Mouse (Mus musculus) embryonic facial prominence, embryonic 15.5 days (tissue): Measurements from ENCODE around the gene Ephb2. TPM values are rescaled to one million over a fixed set of nuclear protein-coding genes. Genes with fewer than 3 reads are reported as not detected.

Experiments
- ATAC-seq: fragments of 200-750 bp; cut with Nextera tagmentation; 2 replicates; pipeline ENCODE4 v1.8.0; 2017; ENCODE audit warnings: low read depth, moderate TSS enrichment; ENCODE audit not compliant: insufficient number of reproducible peaks, low FRiP score, low TSS enrichment
- H3K27ac ChIP-seq: fragments of 300-500 bp; sonication (generic); replicated peaks from 2 replicates; pipeline ENCODE4 v1.5.1; 2015; ENCODE audit warnings: mild to moderate bottlenecking, inconsistent platforms
- H3K27me3 ChIP-seq: fragments of 300-500 bp; sonication (generic); 2 replicates; pipeline ENCODE4 v1.6.1; 2015; ENCODE audit warnings: inconsistent platforms
- H3K36me3 ChIP-seq: fragments of 300-500 bp; sonication (generic); 2 replicates; pipeline ENCODE4 v1.6.1; 2015; ENCODE audit warnings: mild to moderate bottlenecking, inconsistent platforms
- H3K4me1 ChIP-seq: fragments of 300-500 bp; sonication (generic); 2 replicates; pipeline ENCODE4 v1.6.1; 2015; ENCODE audit warnings: inconsistent platforms
- H3K4me2 ChIP-seq: fragments of 300-500 bp; sonication (generic); replicated peaks from 2 replicates; pipeline ENCODE4 v1.6.1; 2015; ENCODE audit warnings: mild to moderate bottlenecking, inconsistent platforms
- H3K4me3 ChIP-seq: fragments of 300-500 bp; sonication (generic); replicated peaks from 2 replicates; pipeline ENCODE4 v1.5.1; 2015; ENCODE audit warnings: mild to moderate bottlenecking, inconsistent platforms
- H3K9ac ChIP-seq: fragments of 300-500 bp; sonication (generic); 2 replicates; pipeline ENCODE4 v1.6.1; 2015; ENCODE audit warnings: inconsistent platforms
- H3K9me3 ChIP-seq: fragments of 300-500 bp; sonication (generic); replicated peaks from 2 replicates; pipeline ENCODE4 v1.6.1; 2016; ENCODE audit warnings: inconsistent platforms
- WGBS: fragments of 180-500 bp; shearing (Covaris S2); methylation state at CpG from one replicate; pipeline ENCODE4 v1.1.7; 2015; 5-methylcytosine and 5-hydroxymethylcytosine counted together
- polyA plus RNA-seq: library from polyadenylated mRNA; unstranded; fragments of >200 nt; fragmentation: Nextera tagmentation; extraction: Ambion mirVana; gene quantifications from 2 replicates; pipeline ENCODE4 v1.2.1, GENCODE M21; 2015

Ephb2 gene
- polyA plus RNA-seq, 1 experiment from 2014 or later = 13.1 TPM

DNA sequence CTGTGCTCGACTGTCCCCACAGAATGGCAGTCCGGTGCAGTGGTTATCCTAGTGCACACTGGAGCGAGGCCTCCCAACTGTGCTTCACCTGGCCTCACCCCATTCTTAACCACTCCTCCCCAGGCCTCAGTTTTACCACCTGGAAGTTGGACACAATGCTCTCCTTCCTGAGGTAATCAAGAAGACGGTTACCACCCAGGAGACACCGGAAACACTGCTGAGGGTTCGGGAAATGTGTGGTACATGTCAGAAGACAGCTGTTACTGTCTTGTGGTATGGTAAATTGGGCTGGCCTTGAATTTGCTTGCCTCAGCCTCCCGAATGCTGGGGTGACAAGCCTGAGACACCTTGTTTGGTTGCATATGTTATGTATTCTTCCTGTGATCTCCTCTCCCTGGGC is 121.9 kb downstream of the Ephb2 start:
- Histone ChIP-seq H3K9ac (no peak overlapping the region), H3K9me3 (no peaks in the 10 kb centered on the region)
- no peak for ATAC-seq

DNA sequence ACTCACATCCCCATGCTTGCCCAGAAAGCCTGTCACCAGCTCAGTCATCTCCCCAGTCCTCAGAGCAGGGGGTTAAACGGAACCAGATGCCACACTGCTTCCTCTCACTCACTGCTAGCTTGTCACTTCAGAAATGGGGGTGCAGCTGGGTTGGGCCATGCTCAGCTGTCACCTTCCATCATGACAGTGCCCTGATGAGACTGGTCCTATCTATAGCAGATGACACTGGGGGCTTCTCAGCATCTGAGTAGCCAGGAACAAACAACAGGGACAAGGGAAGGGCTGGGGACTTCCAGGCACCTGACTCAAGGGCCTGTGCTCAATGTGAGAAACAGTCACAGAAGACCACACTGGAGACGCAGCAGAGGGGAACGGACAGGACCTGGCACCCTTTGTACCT is 122.4 kb downstream of the Ephb2 start:
- Histone ChIP-seq H3K9me3 (no peaks in the 10 kb centered on the region), H3K27me3 (no peaks in the 10 kb centered on the region), H3K36me3 (no peaks in the 10 kb centered on the region), H3K4me3 (no peak overlapping the region), H3K9ac (no peak overlapping the region), H3K4me2 (no peak overlapping the region), H3K27ac (no peak overlapping the region), H3K4me1 (peaks cover 25% of the 10 kb centered on the region)
- 70% methylated on average over 3 of the region's 3 CpGs for WGBS
- ATAC-seq = no peak

More for the DNA sequence above, 121.9 kb downstream of the Ephb2 start:
- no peaks in the 10 kb centered on the region for H3K36me3 ChIP-seq
- H3K27me3 ChIP-seq = no peaks in the 10 kb centered on the region
- H3K27ac ChIP-seq = no peak overlapping the region
- H3K4me2 ChIP-seq = no peak overlapping the region
- 84% methylated on average over 7 of the region's 7 CpGs for WGBS
- H3K4me3 ChIP-seq = no peak overlapping the region
- peaks cover 25% of the 10 kb centered on the region for H3K4me1 ChIP-seq

DNA sequence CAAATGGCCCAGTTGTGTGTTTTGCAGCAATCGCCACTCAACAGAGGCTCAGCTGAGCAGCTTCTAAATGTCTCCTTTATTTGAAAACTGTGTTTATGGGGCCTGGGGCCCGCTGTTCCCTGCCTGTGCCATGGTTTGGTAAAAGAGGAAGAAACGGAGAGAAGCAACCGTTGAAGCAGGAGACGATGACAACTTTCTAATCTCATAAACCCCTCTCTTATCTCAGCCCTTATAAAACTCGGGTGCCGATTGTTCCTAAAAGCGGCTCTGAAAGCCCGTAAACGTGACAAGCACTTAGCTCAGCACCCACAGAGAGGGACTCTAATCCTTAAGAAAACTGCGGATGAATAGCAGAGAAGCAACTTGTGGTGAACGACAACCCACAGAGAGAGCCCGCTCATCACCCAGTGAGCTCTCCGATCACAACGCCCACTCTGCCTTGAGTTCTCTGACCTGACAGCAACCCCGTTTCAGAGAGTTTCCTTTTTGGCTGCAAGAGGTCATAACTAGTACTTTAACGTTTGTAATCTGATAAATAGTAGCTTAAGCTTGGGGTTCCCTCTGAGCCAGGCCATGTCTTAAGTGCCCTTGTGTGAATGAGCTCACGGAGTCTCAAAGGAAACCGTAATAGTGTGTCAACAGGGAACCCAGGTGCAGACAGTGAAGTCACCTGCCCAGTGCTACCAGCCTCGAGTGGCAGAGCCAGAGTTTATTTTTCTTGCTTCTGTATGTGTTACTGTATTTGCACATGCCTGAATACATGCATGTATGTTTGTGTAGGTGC is 123.6 kb downstream of the Ephb2 start:
- Histone ChIP-seq H3K4me1 (peaks cover 25% of the 10 kb centered on the region), H3K4me3 (no peak overlapping the region), H3K4me2 (no peak overlapping the region), H3K9ac (no peak overlapping the region), H3K27ac (0 out of 2 replicates have a peak overlapping the region, but pooled peaks have one; percentile 2), H3K36me3 (no peaks in the 10 kb centered on the region), H3K9me3 (no peaks in the 10 kb centered on the region), H3K27me3 (no peaks in the 10 kb centered on the region)
- 46% methylated on average over 20 of the region's 20 CpGs for WGBS
- no peak for ATAC-seq

DNA sequence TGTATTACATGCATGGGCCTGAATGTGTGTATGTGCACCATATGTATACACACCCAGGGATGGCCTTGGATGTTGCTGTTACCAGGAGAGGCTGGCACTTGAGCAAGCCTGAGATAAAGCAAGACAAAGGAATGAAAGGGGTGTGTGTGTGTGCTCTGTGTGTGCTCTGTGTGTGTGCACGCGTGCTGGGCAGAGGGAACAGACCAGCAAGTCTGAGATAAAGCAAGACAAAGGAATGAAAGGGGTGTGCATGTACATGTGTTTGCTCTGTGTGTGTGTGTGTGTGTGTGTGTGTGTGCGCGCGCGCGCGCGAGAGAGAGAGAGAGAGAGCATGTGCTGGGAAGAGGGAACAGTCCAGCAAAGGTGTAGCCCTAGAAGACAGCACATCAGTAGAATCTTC is 125.4 kb downstream of the Ephb2 start:
- Histone ChIP-seq H3K27ac (no peak overlapping the region), H3K36me3 (no peaks in the 10 kb centered on the region), H3K9ac (no peak overlapping the region), H3K4me1 (peaks cover 15% of the 10 kb centered on the region), H3K4me2 (no peak overlapping the region), H3K9me3 (no peaks in the 10 kb centered on the region), H3K4me3 (no peak overlapping the region), H3K27me3 (no peaks in the 10 kb centered on the region)
- 97% methylated on average over 9 of the region's 9 CpGs for WGBS
- no peak for ATAC-seq

DNA sequence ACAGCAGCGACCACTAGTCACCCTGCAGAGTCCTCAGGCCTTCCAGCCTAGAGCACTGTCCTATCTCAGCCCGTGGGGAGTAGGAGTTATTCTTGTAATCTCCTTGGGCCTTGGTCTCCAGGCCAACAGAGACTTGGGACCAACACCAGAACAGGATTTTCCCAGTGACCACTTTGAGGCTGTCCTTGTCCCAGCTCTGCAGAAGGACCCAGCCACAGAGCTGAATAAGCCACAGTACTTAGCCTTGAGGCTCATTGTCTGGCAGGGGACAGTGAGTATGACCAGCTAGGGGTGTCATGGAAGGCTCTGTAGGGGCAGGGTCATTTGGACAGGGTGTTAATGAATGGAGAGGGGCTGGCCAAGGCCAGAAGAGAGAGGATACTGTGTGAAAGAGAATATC is 126.8 kb downstream of the Ephb2 start:
- H3K4me2 ChIP-seq = no peak overlapping the region
- peaks cover 14% of the 10 kb centered on the region; the same call in 1 of the 2 replicates for H3K4me1 ChIP-seq
- no peaks in the 10 kb centered on the region for H3K27me3 ChIP-seq
- 68% methylated on average over 2 of the region's 2 CpGs for WGBS
- H3K36me3 ChIP-seq = no peaks in the 10 kb centered on the region
- H3K4me3 ChIP-seq = no peak overlapping the region
- no peaks in the 10 kb centered on the region for H3K9me3 ChIP-seq
- no peak overlapping the region for H3K9ac ChIP-seq
- ATAC-seq = no peak
- no peak overlapping the region for H3K27ac ChIP-seq

DNA sequence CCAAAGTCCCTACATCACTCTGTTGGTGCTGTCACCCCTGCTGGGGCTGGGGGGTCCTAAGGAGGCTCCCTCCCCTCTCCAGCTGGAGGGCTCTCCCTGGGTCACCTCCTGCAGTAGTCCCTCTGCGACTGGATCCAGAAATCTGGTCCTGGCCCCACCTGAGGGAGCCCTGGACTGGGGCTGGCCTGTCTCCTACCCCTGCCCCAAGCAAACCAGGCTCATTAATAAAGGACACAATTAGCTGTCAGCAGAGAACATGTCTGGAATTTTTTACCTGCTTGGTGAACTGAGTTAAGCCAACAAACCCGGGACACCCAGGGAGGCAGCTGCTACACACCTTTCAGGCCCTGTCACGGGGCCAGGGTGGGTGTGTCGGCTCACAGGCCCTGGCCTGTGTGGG is 129.1 kb downstream of the Ephb2 start:
- 53% methylated on average over 4 of the region's 4 CpGs for WGBS
- no peak for ATAC-seq
- no peaks in the 10 kb centered on the region for H3K27me3 ChIP-seq
- no peaks in the 10 kb centered on the region for H3K36me3 ChIP-seq
- H3K9ac ChIP-seq = no peak overlapping the region
- no peak overlapping the region for H3K4me3 ChIP-seq
- no peak overlapping the region for H3K4me2 ChIP-seq
- no peaks in the 10 kb centered on the region for H3K9me3 ChIP-seq
- H3K27ac ChIP-seq = no peak overlapping the region
- peaks cover 11% of the 10 kb centered on the region for H3K4me1 ChIP-seq

DNA sequence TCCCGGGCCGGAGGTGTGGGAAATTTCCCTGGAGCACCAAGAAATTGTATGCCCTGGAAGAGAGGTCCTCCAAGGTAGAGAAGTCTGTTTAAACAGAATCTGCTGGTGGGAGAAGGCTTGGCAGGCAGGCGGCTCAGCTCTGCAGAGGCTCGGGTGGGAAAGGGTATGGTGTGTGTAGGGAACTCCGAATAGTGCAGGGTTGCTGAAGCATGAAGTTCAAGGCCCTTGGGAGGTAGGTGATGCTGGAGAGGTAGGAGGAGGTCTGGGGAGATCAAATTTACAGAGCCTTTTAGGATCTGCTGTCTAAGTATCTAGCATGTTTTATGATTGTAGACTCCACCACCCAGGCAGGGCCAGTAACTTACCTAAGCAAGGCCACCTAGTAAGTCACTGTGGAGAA is 130.7 kb downstream of the Ephb2 start:
- no peaks in the 10 kb centered on the region for H3K27me3 ChIP-seq
- H3K9ac ChIP-seq = no peak overlapping the region
- no peak overlapping the region for H3K27ac ChIP-seq
- H3K36me3 ChIP-seq = no peaks in the 10 kb centered on the region
- no peak for ATAC-seq
- H3K9me3 ChIP-seq = no peaks in the 10 kb centered on the region
- 59% methylated on average over 5 of the region's 5 CpGs for WGBS
- H3K4me1 ChIP-seq = peaks cover 11% of the 10 kb centered on the region
- no peak overlapping the region for H3K4me3 ChIP-seq
- H3K4me2 ChIP-seq = no peak overlapping the region

DNA sequence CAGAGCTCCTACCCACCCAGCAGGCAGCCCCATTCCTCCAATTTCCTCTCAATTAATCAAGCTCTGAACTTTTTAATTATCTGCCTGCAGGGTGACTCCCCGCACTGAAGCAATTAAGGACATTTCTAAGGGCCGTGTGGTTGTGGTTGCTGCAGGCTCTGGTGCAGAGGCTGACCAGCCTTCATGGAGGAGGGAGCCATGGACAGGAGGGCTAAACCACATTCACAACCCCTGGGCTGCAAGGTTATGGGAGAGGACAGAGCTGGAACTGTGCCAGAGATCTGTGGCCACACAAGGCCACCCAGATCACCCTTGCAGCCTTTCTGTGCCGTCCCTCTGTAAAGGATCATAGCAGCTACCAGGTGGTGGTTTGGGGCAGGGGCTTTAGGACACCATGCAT is 131.2 kb downstream of the Ephb2 start:
- H3K4me1 ChIP-seq = peaks cover 13% of the 10 kb centered on the region
- WGBS = 26% methylated on average over 3 of the region's 3 CpGs
- no peaks in the 10 kb centered on the region for H3K27me3 ChIP-seq
- no peak overlapping the region for H3K27ac ChIP-seq
- no peaks in the 10 kb centered on the region for H3K9me3 ChIP-seq
- no peak overlapping the region for H3K4me3 ChIP-seq
- no peak overlapping the region for H3K9ac ChIP-seq
- no peak for ATAC-seq
- H3K4me2 ChIP-seq = no peak overlapping the region
- H3K36me3 ChIP-seq = no peaks in the 10 kb centered on the region

DNA sequence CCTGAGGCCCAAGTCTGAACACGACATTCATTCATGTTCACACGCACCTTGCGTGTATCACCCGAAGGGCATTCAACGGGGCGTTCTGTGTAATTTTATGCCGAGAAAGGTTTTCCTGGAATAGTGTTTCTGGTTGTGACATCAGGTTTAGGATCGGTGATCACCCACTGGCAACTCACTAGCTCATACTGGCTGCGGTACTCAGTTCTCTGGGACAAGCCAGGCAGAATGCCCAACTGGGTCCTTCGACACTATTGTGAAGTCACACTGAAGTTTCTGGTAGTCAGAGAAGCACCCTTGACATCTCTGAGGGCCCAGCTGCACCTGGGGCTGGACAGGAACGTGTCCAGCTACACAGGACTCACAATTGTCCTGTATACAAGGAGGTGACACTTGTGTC is 132.4 kb downstream of the Ephb2 start:
- no peak overlapping the region for H3K4me3 ChIP-seq
- no peak for ATAC-seq
- no peaks in the 10 kb centered on the region for H3K9me3 ChIP-seq
- no peak overlapping the region for H3K27ac ChIP-seq
- WGBS = 79% methylated on average over 11 of the region's 11 CpGs
- H3K4me2 ChIP-seq = no peak overlapping the region
- no peaks in the 10 kb centered on the region for H3K27me3 ChIP-seq
- no peaks in the 10 kb centered on the region for H3K36me3 ChIP-seq
- peaks cover 21% of the 10 kb centered on the region for H3K4me1 ChIP-seq
- no peak overlapping the region for H3K9ac ChIP-seq

DNA sequence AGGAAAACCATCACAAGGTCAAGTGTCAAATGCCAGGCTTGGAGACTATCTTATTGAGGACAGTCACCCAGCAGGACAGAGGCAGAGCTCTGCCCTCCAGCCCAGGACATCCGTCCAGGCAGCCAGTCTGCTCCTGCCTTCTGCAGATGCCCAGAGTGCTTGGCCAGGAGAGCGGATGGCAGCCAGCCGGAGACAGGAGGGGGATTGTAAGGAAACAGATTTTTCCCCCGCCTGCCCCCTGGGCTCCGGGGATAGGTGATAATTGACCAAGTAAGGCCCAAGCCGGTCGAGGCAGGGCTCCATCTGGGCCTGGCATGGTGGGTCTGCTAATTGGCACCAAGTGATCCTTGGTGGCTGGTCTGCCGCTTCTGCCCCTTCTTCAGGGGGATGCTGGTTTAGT is 133.3 kb downstream of the Ephb2 start:
- no peaks in the 10 kb centered on the region for H3K27me3 ChIP-seq
- peaks cover 21% of the 10 kb centered on the region for H3K4me1 ChIP-seq
- no peak for ATAC-seq
- H3K9me3 ChIP-seq = no peaks in the 10 kb centered on the region
- WGBS = 58% methylated on average over 8 of the region's 8 CpGs
- no peak overlapping the region for H3K4me2 ChIP-seq
- no peaks in the 10 kb centered on the region for H3K36me3 ChIP-seq
- no peak overlapping the region for H3K27ac ChIP-seq
- H3K9ac ChIP-seq = no peak overlapping the region
- no peak overlapping the region for H3K4me3 ChIP-seq

DNA sequence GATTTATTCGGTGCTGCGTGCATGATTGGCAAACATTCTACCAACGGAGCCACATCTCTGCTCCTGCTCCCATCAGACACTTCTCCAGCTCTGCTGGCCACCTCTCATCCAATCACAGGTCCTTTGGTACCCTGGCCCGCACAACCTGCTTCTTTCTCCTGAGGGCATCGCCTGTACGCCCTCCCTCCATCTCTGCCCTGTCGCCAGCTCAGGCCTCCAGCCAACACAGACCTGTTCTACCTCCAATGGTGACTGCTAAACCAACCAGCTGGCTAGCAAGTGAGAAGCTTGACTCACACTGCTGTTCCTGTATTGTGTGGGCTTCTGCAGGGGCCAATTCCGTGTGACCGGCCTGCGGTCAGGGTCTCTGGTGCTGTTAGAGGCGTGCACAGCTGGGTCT is 134.6 kb downstream of the Ephb2 start:
- no peak for ATAC-seq
- Histone ChIP-seq H3K27ac (no peak overlapping the region), H3K9me3 (no peaks in the 10 kb centered on the region), H3K4me2 (no peak overlapping the region), H3K9ac (no peak overlapping the region), H3K4me3 (no peak overlapping the region), H3K4me1 (peaks cover 21% of the 10 kb centered on the region), H3K27me3 (no peaks in the 10 kb centered on the region), H3K36me3 (no peaks in the 10 kb centered on the region)
- 95% methylated on average over 11 of the region's 11 CpGs for WGBS

DNA sequence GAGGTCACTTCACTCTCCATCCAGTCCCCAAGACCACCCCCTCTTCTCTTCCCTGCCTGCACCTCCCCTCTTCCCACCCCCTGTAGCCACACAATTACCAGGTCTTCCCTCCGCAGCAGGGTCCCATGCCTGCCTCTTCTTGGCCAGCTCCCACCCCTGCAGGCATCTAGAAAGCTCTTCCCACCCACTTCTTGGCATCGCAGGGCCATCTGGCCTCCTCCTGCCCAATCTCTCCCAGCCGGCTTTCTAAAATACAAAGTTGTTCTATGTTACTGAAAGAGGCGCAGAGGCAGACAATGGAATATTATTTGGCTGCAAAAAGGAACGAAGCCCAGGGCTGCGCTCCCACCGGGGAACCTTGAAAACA is 136.7 kb downstream of the Ephb2 start:
- WGBS = 52% methylated on average over 7 of the region's 7 CpGs
- Histone ChIP-seq H3K27me3 (no peaks in the 10 kb centered on the region), H3K36me3 (peaks cover 17% of the 10 kb centered on the region), H3K9me3 (no peaks in the 10 kb centered on the region), H3K9ac (no peak overlapping the region), H3K4me1 (peaks cover 17% of the 10 kb centered on the region), H3K27ac (no peak overlapping the region), H3K4me3 (no peak overlapping the region), H3K4me2 (no peak overlapping the region)
- ATAC-seq = no peak
